Mouse (Mus musculus): ENCODE measurements around the gene Trabd2b. TPM values are rescaled to one million over a fixed set of nuclear protein-coding genes. Genes with fewer than 3 reads are reported as not detected.
A peak's percentile ranks its signal among the peaks of the same experiment; 100 is the strongest.

The Trabd2b gene
- polyA plus RNA-seq, 1 experiment from 2014 or later, result 1.6 TPM

GRCm38 (mm10) chr4:114584686-114585085 lies 178.2 kb downstream of the Trabd2b start:
- no peaks in the 10 kb centered on the region for H3K9me3 ChIP-seq
- no peak overlapping the region for H3K4me3 ChIP-seq
- H3K27me3 ChIP-seq, result no peaks in the 10 kb centered on the region
- H3K27ac ChIP-seq, result no peak overlapping the region
- 0 out of 2 replicates have a peak, but pooled peaks cover 10% of the 10 kb centered on the region for H3K4me1 ChIP-seq
- no peak overlapping the region for H3K4me2 ChIP-seq (replicated peaks)
- ATAC-seq (ENCODE audit: insufficient number of reproducible peaks, insufficient read depth, low FRiP score, low TSS enrichment), result no peak
- 84% methylated on average over 1 of the region's 1 CpGs for WGBS
- no peaks in the 10 kb centered on the region for H3K36me3 ChIP-seq
- no peak overlapping the region for H3K9ac ChIP-seq

- Histone ChIP-seq H3K4me2 (replicated peaks) (no peak overlapping the region), H3K27me3 (peaks cover 5% of the 10 kb centered on the region; the same call in 1 of the 2 replicates), H3K27ac (peak overlapping the region; percentile 72), H3K36me3 (no peaks in the 10 kb centered on the region), H3K4me1 (peaks cover 20% of the 10 kb centered on the region), H3K9me3 (no peaks in the 10 kb centered on the region), H3K4me3 (no peak overlapping the region), H3K9ac (no peak overlapping the region)
- ATAC-seq (ENCODE audit: insufficient number of reproducible peaks, insufficient read depth, low FRiP score, low TSS enrichment), result no peak
- WGBS, result 20% methylated on average over 13 of the region's 13 CpGs
These were observed 187.2 kb downstream of the Trabd2b start for GRCm38 (mm10) chr4:114593554-114594215.

- no peak overlapping the region for H3K27ac ChIP-seq
- 51% methylated on average over 2 of the region's 2 CpGs for WGBS
- ATAC-seq (ENCODE audit: insufficient number of reproducible peaks, insufficient read depth, low FRiP score, low TSS enrichment), result no peak
These were observed 188.7 kb downstream of the Trabd2b start for GRCm38 (mm10) chr4:114595188-114595701.

GRCm38 (mm10) chr4:114599121-114599520 lies 192.6 kb downstream of the Trabd2b start:
- no peaks in the 10 kb centered on the region for H3K9me3 ChIP-seq
- no peak overlapping the region for H3K4me2 ChIP-seq (replicated peaks)
- H3K27ac ChIP-seq, result no peak overlapping the region
- H3K27me3 ChIP-seq, result peaks cover 5% of the 10 kb centered on the region; the same call in 1 of the 2 replicates
- H3K9ac ChIP-seq, result no peak overlapping the region
- H3K4me3 ChIP-seq, result no peak overlapping the region
- peaks cover 5% of the 10 kb centered on the region; the same call in 1 of the 2 replicates for H3K4me1 ChIP-seq
- ATAC-seq (ENCODE audit: insufficient number of reproducible peaks, insufficient read depth, low FRiP score, low TSS enrichment), result no peak
- no peaks in the 10 kb centered on the region for H3K36me3 ChIP-seq

More at GRCm38 (mm10) chr4:114595188-114595701, 188.7 kb downstream of the Trabd2b start:
- H3K4me3 ChIP-seq, result no peak overlapping the region
- H3K9me3 ChIP-seq, result no peaks in the 10 kb centered on the region
- no peaks in the 10 kb centered on the region for H3K36me3 ChIP-seq
- peaks cover 5% of the 10 kb centered on the region; the same call in 1 of the 2 replicates for H3K27me3 ChIP-seq
- peaks cover 16% of the 10 kb centered on the region for H3K4me1 ChIP-seq
- H3K9ac ChIP-seq, result no peak overlapping the region
- H3K4me2 ChIP-seq (replicated peaks), result no peak overlapping the region

GRCm38 (mm10) chr4:114601201-114602009 lies 194.9 kb downstream of the Trabd2b start:
- no peak overlapping the region for H3K4me3 ChIP-seq
- ATAC-seq (ENCODE audit: insufficient number of reproducible peaks, insufficient read depth, low FRiP score, low TSS enrichment), result no peak
- H3K36me3 ChIP-seq, result no peaks in the 10 kb centered on the region
- 35% methylated on average over 8 of the region's 8 CpGs for WGBS
- no peaks in the 10 kb centered on the region for H3K27me3 ChIP-seq
- H3K27ac ChIP-seq, result no peak overlapping the region
- no peaks in the 10 kb centered on the region for H3K9me3 ChIP-seq
- no peak overlapping the region for H3K9ac ChIP-seq
- no peak overlapping the region for H3K4me2 ChIP-seq (replicated peaks)
- H3K4me1 ChIP-seq, result no peaks in the 10 kb centered on the region

GRCm38 (mm10) chr4:114605670-114606069 lies 199.1 kb downstream of the Trabd2b start:
- Histone ChIP-seq H3K9me3 (no peaks in the 10 kb centered on the region), H3K4me1 (no peaks in the 10 kb centered on the region), H3K4me3 (no peak overlapping the region), H3K9ac (no peak overlapping the region), H3K27ac (no peak overlapping the region), H3K36me3 (no peaks in the 10 kb centered on the region), H3K27me3 (no peaks in the 10 kb centered on the region), H3K4me2 (replicated peaks) (no peak overlapping the region)
- no peak for ATAC-seq (ENCODE audit: insufficient number of reproducible peaks, insufficient read depth, low FRiP score, low TSS enrichment)
- WGBS, result 72% methylated on average over 3 of the region's 3 CpGs

- H3K4me1 ChIP-seq, result no peaks in the 10 kb centered on the region
- WGBS, result 57% methylated on average over 2 of the region's 2 CpGs
These were observed 201.3 kb downstream of the Trabd2b start for GRCm38 (mm10) chr4:114607873-114608272.

GRCm38 (mm10) chr4:114609297-114609696 lies 202.8 kb downstream of the Trabd2b start:
- no peak for ATAC-seq (ENCODE audit: insufficient number of reproducible peaks, insufficient read depth, low FRiP score, low TSS enrichment)
- WGBS, result 69% methylated on average over 4 of the region's 4 CpGs
- H3K4me1 ChIP-seq, result no peaks in the 10 kb centered on the region

More at GRCm38 (mm10) chr4:114607873-114608272, 201.3 kb downstream of the Trabd2b start:
- Histone ChIP-seq H3K9me3 (no peaks in the 10 kb centered on the region), H3K4me2 (replicated peaks) (no peak overlapping the region), H3K36me3 (no peaks in the 10 kb centered on the region), H3K27me3 (no peaks in the 10 kb centered on the region), H3K27ac (no peak overlapping the region), H3K4me3 (no peak overlapping the region), H3K9ac (no peak overlapping the region)
- no peak for ATAC-seq (ENCODE audit: insufficient number of reproducible peaks, insufficient read depth, low FRiP score, low TSS enrichment)

GRCm38 (mm10) chr4:114611166-114611929 lies 204.8 kb downstream of the Trabd2b start:
- Histone ChIP-seq H3K4me3 (no peak overlapping the region), H3K27ac (no peak overlapping the region), H3K9me3 (no peaks in the 10 kb centered on the region), H3K27me3 (no peaks in the 10 kb centered on the region), H3K9ac (no peak overlapping the region), H3K36me3 (no peaks in the 10 kb centered on the region), H3K4me1 (no peaks in the 10 kb centered on the region), H3K4me2 (replicated peaks) (no peak overlapping the region)
- 78% methylated on average over 8 of the region's 8 CpGs for WGBS
- no peak for ATAC-seq (ENCODE audit: insufficient number of reproducible peaks, insufficient read depth, low FRiP score, low TSS enrichment)

More at GRCm38 (mm10) chr4:114609297-114609696, 202.8 kb downstream of the Trabd2b start:
- Histone ChIP-seq H3K9me3 (no peaks in the 10 kb centered on the region), H3K36me3 (no peaks in the 10 kb centered on the region), H3K4me3 (no peak overlapping the region), H3K27me3 (no peaks in the 10 kb centered on the region), H3K4me2 (replicated peaks) (no peak overlapping the region), H3K27ac (no peak overlapping the region), H3K9ac (no peak overlapping the region)

GRCm38 (mm10) chr4:114612032-114612431 lies 205.5 kb downstream of the Trabd2b start:
- WGBS, result 80% methylated on average over 5 of the region's 5 CpGs
- Histone ChIP-seq H3K27ac (no peak overlapping the region), H3K9me3 (no peaks in the 10 kb centered on the region), H3K4me2 (replicated peaks) (no peak overlapping the region), H3K4me1 (no peaks in the 10 kb centered on the region), H3K27me3 (no peaks in the 10 kb centered on the region), H3K36me3 (no peaks in the 10 kb centered on the region), H3K9ac (no peak overlapping the region), H3K4me3 (no peak overlapping the region)
- no peak for ATAC-seq (ENCODE audit: insufficient number of reproducible peaks, insufficient read depth, low FRiP score, low TSS enrichment)

GRCm38 (mm10) chr4:114612827-114613226 lies 206.3 kb downstream of the Trabd2b start:
- Histone ChIP-seq H3K27me3 (no peaks in the 10 kb centered on the region), H3K4me2 (replicated peaks) (no peak overlapping the region), H3K27ac (no peak overlapping the region), H3K4me1 (no peaks in the 10 kb centered on the region), H3K36me3 (no peaks in the 10 kb centered on the region), H3K4me3 (no peak overlapping the region), H3K9ac (no peak overlapping the region), H3K9me3 (no peaks in the 10 kb centered on the region)
- no peak for ATAC-seq (ENCODE audit: insufficient number of reproducible peaks, insufficient read depth, low FRiP score, low TSS enrichment)
- 86% methylated on average over 4 of the region's 4 CpGs for WGBS

Data from embryonic facial prominence, embryonic 12.5 days (tissue).